Mouse (Mus musculus) duodenum, adult 2 months (tissue): ENCODE results near the gene Gm9745. TPM values are rescaled to one million over a fixed set of nuclear protein-coding genes. Genes with fewer than 3 reads are reported as not detected.

Experiments used
- polyA plus RNA-seq: library from polyadenylated mRNA; depleted of rRNA; stranded (reverse); fragments of >200 nt; gene quantifications from 2 replicates; pipeline ENCODE4 v1.2.3, GENCODE M21; 2012; ENCODE audit warnings: low replicate concordance; rRNA removed

The Gm9745 gene
- not detected in 2 replicates for polyA plus RNA-seq

GRCm38 (mm10) chr13:8948131-8948530, at the start of gene Gm9745:
Gene Gm9745, minus strand, starts transcription at chr13:8948231.

GRCm38 (mm10) chr13:8995990-8996786, 48.2 kb upstream of the Gm9745 start, which contains the start of gene Gtpbp4:
Gene Gtpbp4, minus strand, starts transcription at chr13:8996083.

GRCm38 (mm10) chr13:8952563-8952962, 4.5 kb upstream of the Gm9745 start, which contains the start of gene Idi2:
Gene Idi2, plus strand, starts transcription at chr13:8952863.

Other genes with a start within 250 kb of the Gm9745 start
- 1.9 and 4.2 TPM in 2 replicates for gene Wdr37, start 76.3 kb downstream of the Gm9745 start, polyA plus RNA-seq
- gene Idi1, start 62.7 kb downstream of the Gm9745 start, polyA plus RNA-seq, result 3.1 and 5.8 TPM in 2 replicates
- gene Idi2, start 4.6 kb upstream of the Gm9745 start, polyA plus RNA-seq, result not detected in 2 replicates
- gene Gtpbp4, start 47.9 kb upstream of the Gm9745 start, polyA plus RNA-seq, result 0.36 and 0.60 TPM in 2 replicates
- gene Larp4b, start 145.7 kb upstream of the Gm9745 start, polyA plus RNA-seq, result 12.0 and 14.0 TPM in 2 replicates